Mouse (Mus musculus) layer of hippocampus, postnatal 36 days (tissue): Measurements from ENCODE around the gene Mnd1. TPM values are rescaled to one million over a fixed set of nuclear protein-coding genes. Genes with fewer than 3 reads are reported as not detected.

Source experiments
- DNase-seq, 2 experiments: peaks; one replicate each; pipeline ENCODE4 v3.0.0; 2022
- total RNA-seq, 2 experiments: library from RNA; stranded (reverse); gene quantifications; 2 replicates each; pipeline ENCODE4 v1.2.3; 2021

Mnd1 gene
- total RNA-seq, 2 experiments from 2014 or later = 2.3 to 3.1 TPM

DNA sequence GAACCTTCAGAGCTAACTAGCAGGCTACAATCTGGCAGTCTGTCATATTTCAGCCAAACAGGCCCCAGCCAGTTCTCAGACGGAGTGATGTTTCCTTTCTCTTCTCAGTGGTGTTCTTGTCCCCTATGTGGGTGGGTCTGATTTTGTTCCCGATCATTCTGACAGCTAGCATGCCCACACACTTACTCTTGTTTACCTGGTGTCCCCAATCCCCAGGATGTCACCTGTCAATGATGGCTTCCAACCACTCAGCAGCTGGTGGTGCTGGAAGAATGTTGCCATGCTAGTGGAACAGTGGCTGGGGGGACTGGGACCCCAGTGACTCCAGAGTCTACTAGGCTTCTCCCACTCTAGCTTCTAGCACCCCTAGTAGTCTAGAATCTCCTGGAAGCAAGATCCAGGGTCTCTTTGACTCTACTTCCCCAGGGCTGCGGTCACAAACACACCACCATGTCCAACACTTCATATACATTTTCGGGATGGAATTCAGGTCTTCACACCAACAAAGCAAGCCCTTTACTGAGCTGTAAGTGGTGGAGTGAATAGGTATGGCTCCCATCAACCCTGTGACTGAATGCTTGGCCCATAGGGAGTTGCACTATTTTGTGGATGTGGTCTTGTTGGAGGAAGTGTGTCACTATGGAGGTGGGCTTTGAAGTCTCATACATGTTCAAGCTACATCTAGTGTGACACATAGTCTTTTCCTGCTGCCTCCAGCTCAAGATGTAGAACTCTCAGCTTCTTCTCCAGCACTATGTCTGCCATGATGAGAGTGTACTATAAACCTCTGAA lies 2.2 kb upstream of the Mnd1 start:
- DNase-seq = no peak

DNA sequence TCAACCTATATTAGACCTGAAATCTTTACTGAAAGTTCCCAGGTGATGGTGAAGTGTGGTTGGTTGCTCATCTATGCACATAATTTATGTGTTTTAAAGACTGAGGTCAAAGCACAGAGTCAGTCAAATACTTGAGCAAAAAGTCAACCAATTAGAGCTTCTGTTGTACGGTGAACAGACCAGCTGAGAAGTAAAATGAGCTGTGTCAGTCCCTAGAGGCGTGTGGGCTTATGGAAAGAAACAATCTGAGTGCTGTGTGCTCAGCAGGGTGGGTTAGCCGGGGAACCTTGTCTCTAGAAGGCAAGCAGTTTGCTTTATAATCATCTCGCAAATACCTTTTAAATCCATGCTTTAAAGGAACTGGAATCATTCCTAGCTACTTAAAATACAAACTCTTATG lies 1.4 kb upstream of the Mnd1 start:
- no peak for DNase-seq

DNA sequence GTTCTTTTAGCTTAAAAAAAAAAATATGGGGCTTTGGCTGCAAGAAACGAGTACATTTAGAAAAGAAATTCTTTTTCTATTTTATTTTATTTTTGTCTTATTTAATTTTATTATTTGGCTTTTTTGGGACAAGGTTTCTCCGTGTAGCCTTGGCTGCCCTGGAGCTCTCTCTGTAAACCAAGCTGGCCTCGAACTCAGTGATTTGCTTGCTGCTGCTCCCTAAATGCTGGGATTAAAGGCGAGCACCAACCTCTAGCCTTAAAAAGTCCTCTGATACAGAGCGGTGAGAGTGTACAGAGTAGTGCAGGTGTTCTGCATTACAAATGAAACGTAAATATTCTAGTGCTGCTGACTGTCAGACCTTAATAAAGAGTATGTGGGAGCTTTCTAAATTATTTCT lies 519 bp upstream of the Mnd1 start:
- no peak for DNase-seq

DNA sequence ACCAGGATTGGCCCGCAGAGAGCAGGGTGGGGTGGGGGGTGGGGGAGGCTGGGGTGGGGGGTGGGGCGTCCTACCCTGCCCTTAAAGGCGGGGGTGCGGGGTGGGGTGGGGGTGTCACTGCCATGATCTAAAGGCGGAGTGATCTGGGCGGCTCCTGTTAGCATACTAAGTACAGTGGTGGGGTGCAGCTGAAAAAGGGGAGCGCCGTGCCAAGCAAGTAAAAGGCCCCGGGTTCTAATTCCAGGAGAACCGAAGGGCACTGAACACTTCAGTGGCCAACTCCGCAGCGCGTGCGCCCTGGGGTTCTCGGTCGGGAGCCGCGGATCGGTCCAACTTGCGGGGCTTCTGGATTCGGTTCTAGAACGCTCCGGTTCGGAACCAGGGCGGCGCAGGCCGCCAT lies 440 bp downstream of the Mnd1 start:
- no peak for DNase-seq

DNA sequence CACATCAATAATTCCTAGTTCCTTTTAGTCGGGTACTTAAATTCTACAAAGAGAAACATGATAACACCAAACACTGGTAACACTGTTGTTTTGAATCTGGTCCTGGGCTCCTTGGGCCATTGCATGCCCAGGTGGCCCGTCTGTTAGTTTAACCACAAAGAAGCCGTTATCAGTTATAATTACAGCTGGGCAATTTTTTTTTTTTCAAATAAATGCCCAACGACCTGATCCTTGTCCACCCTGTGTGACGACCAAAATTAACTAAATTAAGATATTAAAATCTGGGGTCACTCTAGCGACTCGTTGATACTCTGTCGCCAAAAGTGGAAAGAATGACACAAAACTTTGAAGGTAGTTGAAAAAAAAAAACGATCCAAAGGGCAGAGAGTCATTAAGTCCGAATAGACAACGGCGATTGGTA lies 855 bp downstream of the Mnd1 start:
- DNase-seq = no peak

DNA sequence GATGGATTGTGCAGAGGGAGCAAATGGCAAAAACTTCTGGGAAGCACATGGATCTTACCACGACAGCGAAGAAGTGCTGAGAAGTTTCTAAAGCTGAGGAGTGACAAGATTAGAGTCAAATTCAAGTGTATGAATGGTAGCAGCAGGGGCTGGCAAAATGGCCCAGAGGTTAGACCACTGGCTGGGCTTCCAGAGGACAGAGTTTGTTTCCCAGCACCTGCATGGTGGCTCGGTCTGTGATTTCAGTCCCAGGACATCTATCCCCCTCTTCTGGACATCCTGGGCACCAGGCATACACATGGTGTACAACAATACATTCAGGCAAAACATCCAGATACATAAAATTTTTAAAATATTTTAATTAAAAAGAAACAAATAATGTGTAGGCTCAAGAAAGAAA lies 5.8 kb downstream of the Mnd1 start:
- no peak for DNase-seq

DNA sequence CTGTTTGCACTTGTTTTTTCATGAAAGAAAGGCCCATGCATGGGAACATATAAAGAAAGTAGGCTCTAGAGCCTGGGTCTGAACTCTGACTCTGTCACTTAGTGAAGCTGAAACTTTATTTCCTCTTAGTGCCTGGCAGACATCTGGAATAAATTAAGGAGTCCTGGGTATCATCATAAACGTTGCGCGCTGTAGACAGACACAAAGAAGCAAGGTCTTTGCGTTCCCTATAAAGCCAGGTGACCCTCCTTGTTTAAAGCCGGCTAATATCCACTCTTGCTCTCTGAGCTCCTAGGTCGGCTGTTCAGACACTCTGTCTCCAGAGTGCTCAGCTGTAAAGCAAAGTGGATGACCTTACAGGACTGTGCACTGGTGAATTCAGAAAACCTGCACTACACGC lies 14.6 kb downstream of the Mnd1 start:
- no peak for DNase-seq

DNA sequence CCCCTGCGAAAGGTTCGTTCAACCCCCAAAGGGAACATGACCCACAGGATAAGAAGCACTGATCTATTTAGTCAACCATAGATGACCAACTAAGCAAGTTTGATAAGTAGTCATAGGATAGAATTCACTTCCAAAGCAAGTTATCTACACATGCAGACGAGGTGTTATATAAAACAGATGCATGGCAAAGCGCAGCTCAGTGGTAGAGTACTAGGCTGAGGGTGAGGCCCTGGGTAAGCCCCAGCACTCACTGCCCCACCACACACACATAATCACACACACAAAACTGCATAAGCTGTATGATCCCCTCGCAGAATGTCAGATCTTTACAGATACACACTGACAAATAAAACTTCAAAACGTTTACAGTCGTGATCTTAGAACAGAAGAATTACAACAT lies 19.1 kb downstream of the Mnd1 start:
- no peak for DNase-seq

DNA sequence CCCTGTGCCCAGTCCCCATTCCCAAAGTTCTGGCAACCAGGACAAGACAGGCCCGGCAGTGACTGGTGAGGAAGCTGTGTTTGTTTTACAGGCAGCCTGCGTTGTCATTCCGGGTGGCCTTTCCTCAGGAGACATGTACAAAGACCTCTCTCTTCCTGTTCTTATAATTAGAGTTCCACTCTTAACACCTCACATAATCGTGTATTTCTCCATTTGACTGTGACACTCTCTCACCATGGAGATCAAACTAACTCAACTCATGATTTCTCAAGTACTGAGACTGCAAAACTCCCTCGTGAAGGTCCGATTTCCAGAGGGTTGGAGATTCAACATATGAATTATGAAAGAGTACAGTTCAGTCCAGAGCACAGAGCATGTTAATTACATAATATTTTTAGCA lies 19.7 kb downstream of the Mnd1 start:
- DNase-seq = no peak

DNA sequence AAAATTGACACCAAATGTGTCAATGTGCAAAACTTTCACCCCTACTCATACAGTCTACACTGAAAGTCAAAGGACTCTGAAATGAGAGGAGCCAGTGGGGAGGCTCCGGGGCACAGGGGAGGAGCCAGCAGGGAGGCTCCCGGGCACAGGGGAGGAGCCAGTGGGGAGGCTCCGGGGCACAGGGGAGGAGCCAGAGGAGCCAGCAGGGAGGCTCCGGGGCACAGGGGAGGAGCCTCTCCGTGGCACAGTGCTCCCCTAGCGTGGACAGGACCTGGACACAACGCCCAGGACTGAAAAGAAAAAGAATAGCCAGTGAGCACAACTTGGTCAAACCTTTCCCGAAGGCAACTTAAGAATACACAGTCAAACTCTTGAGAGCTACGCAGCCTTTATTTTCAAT lies 20.2 kb downstream of the Mnd1 start:
- DNase-seq = no peak

DNA sequence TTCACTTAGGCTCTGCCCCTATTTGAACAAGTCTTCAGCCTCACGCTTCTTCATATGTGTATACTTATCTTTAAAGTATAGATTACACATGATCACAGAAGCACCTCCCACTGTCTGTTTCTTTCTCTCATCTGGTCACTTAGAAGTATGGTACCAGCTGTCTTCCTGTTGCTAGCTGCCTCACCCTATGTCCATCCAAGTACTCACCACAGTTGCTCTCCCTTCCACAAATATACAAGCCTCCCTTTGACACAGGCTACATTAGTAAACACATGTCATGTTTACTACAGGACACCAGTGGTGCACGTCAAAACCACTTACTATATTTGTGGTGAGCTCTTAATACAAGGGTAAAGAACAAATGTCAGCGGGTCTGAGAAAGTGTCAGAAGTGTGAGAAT lies 24.2 kb downstream of the Mnd1 start:
- no peak for DNase-seq

DNA sequence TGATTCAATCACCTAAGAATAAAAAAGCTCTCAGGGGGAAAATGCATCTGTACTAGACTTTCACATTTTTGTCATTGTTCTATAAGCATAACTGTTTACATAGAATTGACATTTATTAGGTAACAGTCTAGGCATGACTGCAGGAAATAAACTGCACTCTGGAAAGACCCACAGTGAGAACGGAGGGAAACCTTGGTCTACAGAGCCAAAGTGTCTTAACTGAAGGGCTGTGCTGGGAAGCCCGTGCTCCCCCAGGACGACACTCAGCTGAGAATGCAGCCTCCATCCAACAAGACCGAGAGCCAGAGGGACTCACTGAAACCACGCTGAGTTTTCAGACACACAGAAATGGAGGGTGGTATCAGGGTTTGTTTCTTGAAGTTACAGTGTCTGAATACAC lies 24.8 kb downstream of the Mnd1 start:
- DNase-seq = no peak

DNA sequence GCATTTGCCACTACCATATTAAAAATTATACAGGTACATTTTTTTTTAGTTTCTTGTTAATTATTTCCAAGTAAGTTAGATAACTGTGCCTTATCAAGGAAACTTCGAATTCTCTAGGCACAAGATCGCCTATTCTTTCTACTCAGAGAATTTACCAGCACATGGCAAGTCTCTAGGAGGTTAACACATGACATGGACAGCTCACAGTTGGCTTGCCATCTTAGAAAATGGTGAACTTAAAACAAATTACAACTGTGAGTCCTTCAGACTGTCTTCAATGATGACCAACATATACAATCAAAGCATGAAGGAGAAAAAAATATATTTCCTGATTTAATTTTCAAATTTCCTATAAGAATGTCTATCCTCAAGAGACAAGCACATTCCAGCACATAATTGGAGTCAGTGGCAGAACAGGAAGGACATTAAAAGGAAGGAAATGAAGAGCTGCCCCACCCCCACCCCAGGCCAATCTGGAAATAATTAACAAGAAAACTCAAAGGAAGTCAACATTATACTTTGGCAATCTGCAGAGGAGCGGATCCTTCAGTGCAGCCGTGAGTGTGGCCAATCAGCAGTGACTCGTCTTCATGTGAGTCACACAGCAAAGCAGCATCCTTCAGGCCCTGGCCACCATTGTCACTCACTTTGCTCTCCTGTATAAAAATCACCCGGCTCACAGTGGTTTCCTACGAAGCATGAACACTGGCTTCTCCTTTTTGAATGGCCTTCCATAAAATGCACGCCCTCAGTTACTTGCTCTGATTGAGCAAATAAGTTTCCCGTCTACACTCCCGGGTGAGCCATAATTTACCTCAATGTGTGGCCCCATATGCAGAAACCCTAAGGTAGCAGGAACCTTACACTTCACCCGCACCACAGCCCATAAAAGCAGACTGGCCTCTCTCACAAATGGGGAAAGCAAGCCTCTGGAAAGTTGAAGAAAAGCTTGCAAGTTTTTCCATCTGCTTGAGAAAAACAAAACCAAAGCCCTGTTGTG lies 26.4 kb downstream of the Mnd1 start:
- no peak for DNase-seq

DNA sequence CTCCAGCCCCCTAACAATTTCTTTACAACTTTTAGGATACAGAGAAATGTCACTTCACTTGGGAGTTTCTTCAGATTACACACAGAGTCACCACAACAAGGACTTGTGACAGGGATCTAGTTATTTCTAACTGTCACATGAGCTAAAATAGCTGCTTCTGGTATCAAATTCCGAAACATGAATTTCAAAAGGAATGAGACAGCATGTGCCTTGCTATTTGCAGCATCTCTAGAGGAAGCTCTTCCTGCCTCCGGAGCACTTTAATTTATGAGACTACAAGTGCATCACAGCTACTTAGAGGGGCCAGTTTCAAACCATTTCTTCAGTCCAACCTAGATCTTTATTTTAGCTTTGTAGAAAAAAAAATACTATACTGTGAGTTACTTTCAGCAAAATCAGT lies 28.2 kb downstream of the Mnd1 start:
- no peak for DNase-seq

DNA sequence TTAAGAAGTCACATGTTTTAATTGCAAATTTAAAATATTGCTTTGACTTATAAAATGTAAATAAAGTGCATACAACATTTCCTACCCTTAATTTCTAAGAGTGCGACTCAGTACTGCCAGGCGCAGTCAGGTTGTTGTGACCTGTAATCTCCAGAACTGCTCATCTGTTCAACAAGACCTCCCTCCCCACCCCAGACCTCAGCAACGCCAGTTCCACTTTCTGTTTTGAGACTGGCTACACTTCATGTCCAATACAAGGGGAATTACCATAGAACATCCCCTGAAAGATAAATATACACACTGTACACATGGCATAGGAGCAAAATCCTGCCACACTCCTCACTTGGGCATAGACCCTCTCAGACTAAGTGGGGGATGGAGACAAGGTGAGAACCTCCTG lies 28.9 kb downstream of the Mnd1 start:
- DNase-seq = no peak

DNA sequence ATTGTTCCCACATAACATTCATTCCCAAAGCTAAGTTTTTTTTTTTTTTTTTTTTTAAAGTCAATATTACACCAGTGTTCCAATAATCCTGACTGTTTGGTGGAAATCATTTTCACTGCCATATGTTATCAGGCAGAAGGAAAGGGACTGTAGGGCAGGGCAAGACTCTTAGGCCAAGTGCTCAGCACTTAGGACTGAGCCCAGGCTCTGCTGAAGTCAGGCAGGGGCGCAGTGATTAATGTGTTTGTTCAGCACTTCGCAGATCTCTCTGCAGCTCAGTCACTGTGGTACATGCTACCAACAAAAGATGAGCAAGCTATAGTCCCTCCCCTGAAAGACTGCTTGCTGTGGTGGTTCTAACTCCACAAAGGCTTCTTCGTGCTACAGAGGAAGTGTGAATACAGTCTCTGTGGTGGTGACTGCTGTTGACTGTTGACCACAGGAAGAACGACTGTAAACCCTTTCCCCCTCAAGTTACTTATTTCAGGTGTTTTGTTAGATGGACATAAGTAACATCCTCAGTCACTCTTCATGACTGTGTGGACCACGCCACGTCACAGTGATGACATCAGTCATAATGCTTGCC lies 29.8 kb downstream of the Mnd1 start:
- no peak for DNase-seq

DNA sequence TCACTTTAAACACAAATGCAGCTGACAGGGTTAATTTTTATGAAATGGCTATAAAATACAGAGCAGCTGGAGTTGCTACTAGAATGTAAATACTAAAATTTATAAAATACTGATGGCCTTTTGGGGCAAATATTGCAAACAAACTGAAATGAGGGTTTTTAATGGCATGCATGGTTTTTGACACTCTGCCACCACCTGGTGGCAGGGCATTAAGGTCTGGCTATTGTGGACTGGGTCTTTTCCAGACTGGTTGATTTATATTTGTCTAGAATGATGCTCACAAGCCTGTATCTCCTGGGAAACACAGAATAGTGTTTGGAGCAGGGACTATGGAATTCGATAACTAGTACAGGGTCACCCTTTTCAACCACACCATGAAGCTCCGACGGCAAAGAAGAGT lies 32.1 kb downstream of the Mnd1 start:
- DNase-seq = no peak

DNA sequence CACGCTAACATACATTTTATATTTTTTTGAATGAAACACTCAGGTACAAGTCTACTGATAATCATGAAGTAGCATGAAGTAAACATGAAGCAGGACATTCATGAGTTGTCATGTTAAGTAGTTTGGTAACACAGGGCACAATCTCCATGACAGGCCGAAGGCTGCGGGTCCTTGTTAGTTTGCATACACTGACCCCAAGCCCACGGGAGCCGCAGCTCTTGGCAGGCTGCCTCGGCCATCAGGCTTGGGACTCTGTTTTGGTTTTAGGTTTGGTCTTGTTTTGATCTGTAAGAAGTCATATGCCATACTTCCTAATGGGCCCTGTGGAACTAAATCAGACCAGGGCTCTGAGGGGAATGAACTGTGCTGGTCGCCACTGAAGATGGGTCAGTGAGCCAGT lies 36.9 kb downstream of the Mnd1 start:
- no peak for DNase-seq

DNA sequence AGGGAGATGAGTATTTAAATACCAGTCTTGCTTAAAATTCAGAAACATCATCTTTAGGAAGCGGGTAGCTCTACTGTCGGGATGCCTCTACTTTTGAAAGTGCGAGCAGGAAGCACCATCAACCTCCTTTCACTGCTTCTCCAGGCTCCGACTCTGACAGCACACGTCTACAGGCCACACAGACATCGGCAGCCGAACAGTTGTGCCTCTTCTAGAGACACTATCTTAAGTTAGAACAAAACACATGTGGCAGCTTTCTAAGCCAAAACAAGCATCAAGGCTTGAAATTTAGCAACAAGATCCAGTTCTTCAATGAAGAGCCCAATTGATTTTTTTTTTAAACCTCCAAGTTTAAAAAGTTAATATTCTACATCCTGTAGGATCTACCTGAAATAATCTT lies 37.4 kb downstream of the Mnd1 start:
- DNase-seq = no peak

DNA sequence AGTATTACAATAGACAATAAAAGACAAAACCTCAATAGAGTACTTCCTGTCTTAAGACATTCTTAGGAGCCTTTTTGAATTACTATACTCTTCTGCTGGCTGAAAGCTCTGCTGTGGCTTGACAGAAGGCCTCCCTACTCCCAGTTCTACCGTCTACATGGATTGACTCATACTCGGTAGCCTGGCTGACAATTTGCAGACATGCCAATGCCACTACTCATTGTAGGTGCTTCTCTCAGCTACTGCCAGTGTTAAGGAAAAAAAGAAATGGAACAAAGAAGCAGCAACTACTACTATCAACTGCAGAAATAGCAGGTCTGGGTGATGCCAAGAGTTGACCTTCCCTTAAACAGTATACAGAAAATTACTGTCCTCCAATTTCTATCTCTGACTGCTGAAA lies 47.0 kb downstream of the Mnd1 start:
- no peak for DNase-seq

DNA sequence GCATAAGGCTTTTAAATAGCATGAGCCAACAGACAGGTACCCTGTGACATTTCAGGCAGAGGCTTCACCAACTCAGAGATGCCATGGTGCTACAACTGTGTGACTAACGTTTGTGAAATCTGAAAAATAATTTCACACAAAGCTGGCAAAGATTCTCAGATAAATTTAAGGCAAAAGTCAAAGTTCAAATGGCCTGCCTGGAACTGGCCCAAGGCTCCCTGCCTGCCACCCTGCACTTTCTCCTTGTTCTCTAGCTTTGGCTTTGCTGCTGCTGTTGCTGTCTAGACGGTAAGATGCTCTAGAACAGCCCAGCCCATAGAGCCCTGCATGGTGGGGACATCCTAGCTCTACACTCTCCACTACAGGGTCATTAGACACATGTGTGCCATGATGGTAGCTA lies 49.5 kb downstream of the Mnd1 start:
- no peak for DNase-seq

DNA sequence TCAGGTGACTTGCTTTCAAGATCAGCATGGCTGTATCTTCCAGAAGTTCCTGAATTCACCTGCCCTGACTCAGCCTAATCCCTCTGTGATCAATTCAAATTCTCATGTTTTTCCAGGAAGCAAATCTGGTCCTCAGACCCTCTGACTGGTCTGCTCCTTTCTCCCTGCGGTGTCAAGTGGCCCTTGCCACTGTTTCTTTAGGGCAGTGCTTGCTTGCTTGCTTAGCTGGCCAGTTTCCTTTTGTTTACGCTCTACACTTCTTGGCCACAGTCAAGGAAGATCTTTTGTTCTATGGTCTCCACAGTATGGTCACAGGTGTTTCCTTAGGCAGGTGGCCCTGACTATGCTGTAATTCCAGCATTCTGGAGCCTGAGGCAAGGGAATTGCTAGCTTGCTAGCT lies 52.0 kb downstream of the Mnd1 start:
- DNase-seq = no peak

DNA sequence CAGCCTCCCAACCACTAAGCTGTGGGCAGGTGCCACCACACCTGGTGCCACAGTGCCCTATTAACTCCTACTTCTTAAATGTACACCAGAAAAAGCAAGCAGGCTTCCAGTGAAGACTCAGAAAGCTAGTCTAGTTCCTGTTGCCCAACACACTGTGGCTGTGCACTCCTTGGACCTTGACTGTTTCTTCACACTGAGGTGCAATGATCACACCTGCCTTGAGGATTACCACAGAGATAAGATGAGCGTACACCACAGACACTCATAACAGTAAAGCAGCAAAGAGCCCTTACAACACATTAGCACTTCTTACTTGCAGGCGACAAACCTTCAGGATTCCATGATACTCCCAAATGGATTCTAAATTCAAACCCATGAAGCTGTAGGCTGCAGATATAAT lies 62.7 kb downstream of the Mnd1 start:
- no peak for DNase-seq
